Mouse (Mus musculus): ENCODE results near the gene Csf1. TPM values are rescaled to one million over a fixed set of nuclear protein-coding genes. Genes with fewer than 3 reads are reported as not detected.
A peak's percentile ranks its signal among the peaks of the same experiment; 100 is the strongest.

Gene Csf1
- polyA plus RNA-seq (2012; rRNA removed) = 14.1 and 14.5 TPM in 2 replicates

DNA sequence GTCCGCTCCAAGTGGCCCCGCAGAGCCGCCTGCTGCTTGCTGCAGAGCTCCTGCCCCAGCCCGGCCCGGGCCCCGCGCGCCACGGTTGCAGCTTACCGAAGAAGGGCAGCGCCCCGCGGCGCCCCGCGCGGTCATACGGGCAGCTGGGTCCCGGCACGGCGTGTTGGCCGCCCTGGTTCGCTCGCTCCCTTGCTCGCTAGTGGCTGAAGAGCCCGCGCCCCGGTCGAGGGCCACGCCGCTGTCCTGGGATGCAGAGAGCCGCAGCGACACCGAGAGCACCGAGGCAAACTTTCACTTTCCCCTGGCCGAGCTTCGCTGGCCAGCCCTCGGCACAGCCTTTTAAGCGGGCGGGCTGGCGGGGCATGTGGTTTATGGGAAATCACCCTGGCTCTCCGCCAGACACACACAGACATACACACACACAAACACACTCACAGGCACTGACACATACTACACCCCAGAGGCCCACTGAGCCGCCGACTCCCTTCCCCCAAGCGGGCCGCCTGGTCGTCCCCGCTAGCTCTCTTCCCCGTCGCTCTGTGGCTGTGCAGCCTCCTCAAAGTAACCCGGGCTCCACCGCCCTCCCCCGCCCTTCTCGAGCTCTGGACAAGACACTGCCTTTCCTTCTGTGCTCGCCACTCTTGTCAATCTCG is at the start of gene Csf1:
TSS of gene Csf1 (minus strand) at position 541 of the 653 bp plus-strand sequence.
- DNase-seq (ENCODE audit: extremely low spot score in 1 of 2, low spot score in 1 of 2) = peak in 1 of 2 experiments; percentile 61

DNA sequence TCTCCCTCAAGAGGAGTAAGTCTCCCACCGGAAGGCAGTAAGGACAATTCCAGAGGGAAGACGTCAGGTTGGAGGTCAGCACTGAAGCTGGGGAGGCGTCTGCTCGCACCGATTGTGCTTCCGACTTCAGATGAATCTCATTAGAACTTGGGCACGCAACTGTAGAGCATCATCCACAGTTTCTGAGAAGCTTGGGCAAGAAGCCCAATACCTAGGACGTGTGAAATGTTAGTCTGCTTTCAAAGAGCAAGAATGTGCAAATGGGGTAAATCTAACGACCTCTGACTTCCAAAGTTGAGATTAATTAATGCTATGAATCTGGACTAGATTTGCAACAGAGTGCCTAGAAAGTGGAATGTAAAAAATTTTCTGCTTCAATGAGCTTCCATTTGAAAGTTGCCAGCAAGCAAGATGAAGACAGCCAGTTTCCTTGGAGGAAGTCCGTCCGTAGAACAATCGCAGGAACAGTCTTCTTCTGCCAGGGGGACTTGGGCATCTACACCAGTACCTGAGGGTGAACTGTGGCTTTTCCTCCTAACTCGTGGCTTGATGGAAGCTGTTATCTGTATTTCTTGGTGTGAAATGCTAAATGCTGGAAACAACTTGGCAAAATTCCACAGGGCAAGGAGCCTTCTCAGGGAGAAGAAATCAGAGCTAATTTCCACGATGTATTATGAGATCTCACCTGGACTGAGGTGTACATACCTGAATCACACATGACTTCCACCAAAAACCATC is 47.9 kb upstream of the Csf1 start:
- DNase-seq (ENCODE audit: extremely low spot score in 1 of 2, low spot score in 1 of 2) = no peak

DNA sequence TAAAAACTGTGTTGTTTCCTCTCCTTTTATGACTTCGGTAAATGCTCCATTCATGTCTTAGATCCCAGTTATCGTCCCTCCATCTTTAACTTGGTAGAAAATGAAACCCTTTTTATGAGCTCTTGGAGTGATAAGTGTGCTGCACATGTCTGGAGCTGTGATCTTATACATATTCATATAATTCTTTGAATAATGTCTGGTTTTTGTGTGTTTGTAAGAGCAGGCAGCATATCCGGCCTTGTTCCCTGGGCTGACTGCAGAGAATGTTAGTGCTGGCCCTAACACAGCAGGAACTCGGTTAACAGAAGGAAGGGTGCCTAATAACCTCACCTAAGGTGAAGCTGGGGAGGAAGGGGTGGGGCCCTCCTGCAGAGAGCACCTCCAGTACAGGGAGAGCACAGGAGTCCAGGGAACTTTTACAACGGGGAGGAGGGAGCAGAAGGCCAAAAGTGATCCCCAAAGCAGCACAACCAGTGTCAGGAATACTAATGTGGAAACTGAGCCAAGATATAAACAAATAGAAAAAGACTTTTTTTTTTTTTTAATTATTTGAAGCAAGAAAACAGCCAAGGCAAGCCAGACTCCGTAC is 47.2 kb upstream of the Csf1 start:
- DNase-seq (ENCODE audit: extremely low spot score in 1 of 2, low spot score in 1 of 2) = no peak

DNA sequence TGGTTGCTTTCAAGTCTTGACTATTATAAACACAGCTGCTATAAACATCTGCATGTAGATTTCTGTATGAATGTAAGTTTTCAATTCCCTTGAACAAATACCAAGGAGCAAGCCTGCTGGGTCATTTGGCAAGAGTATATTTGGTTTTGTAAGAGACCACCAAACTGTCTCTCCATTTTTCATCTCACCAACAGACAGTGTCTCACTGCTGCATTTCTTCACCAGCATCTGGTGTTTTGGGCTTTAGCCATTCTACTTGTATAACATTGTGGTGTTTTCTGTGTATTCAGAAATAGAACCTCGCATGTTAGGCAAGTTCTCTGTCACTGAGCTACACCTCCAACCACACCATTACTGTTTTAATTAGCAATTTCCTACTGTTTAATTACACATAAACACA is 46.6 kb upstream of the Csf1 start:
- DNase-seq (ENCODE audit: extremely low spot score in 1 of 2, low spot score in 1 of 2) = peak in 1 of 2 experiments; percentile 51

DNA sequence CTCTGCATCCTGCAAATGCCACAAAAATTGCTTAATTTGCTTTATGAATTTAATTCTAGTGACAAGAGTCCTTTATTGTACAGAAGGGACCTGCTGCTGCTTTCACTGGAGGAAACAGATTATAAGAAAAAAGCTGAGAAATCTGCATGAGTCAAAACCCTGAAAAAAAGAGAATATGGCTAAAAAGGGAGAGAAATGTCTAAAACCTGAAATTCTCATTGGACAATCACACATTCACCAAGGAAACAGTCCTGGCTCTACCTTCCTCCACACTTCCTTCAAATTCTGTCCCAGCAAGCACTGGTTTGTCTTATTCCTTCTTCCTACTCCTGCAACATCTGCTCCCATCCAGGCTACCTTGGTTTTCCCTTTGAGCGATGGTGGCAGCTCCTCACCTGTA is 44.5 kb upstream of the Csf1 start:
- no peak for DNase-seq (ENCODE audit: extremely low spot score in 1 of 2, low spot score in 1 of 2)

DNA sequence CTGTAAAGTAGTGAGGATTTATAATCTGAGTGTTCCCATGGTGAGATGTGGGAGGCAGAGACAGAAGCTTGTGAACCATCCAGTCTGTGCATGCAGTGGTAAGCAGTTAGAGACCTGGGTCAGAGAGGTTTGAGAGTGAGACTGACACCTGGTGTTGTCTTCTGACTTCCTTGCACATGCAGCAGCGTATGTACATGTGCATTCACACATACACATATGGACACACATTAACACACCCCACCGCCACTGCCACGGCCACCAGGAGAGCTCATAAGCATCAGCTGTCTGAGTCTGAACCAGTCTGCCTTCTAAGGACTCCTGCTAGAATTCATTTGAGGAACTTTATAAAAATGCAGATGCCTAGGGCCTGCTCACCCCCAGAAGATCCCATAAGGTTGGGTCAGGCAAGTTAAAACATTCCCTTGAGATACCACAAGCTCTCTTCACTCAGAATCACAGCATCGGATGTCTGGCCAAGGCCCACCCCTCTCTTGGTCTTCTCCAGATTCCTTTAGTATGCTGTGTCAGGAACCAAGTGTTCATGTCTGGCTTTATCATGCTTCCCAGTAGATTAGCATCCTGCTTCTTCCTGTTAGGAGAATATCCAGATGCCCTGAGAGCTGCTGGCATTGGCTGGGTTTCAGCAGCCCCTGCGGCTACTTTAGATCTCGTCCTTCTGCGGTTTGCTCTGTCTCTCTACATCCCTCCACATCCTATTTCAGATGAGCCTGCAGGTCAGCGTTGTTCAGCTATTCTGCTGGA is 42.1 kb upstream of the Csf1 start:
- no peak for DNase-seq (ENCODE audit: extremely low spot score in 1 of 2, low spot score in 1 of 2)

DNA sequence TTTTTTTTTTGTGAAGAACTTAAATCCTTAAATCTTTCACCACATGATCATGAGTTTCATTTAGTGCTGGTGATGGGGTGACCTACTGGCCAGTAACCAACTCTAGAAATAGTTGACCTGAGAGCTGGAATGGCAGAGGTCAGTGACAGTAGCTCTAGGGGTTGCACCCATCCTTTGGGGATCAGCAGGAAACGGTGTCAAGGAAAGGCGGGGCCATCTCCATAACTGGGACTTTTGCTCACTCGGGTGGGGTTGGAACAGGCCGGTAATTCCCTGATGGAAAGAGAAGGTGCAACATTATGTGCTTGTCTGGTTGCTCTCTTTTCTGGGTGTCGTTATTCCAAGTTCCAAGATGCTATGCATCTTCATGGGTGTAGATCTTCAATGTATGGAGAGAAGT is 38.7 kb upstream of the Csf1 start:
- no peak for DNase-seq (ENCODE audit: extremely low spot score in 1 of 2, low spot score in 1 of 2)

DNA sequence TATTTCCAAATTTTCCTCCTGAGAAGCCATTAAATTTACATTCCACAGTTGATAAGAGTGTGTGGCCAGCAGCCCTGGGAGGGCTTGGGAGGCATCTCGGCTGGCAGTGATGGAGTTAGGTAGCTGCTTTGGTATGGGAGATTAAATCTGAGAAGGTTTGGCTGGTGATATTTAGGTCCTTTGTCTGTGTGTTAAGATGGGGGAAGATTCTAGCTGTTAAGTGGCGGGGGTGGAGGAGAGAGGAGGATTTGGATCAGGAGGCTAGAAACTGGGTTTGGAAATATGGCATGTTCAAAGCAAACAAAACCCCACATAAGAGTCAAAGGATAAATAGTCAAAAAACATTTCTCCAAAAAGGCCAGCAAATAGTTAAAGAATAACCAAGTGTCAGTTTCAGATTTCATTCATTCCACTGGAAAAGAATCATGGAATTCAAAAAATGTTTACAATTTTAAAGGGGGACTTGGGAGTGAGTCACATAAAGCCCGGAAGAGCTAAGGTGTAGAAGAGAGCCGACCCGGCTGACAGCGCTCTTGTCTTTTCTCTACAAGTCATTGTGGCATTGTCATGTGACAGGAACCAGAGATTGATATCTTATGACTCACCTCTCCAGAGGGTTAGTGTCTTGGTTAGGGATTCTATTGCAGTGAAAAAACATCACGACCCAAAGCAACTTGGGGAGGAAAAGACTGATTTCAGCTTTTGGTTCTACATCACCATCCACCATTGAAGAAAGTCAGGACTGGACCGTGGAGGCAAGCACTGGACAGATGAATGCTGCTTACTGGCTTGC is 36.1 kb upstream of the Csf1 start:
- no peak for DNase-seq (ENCODE audit: extremely low spot score in 1 of 2, low spot score in 1 of 2)

DNA sequence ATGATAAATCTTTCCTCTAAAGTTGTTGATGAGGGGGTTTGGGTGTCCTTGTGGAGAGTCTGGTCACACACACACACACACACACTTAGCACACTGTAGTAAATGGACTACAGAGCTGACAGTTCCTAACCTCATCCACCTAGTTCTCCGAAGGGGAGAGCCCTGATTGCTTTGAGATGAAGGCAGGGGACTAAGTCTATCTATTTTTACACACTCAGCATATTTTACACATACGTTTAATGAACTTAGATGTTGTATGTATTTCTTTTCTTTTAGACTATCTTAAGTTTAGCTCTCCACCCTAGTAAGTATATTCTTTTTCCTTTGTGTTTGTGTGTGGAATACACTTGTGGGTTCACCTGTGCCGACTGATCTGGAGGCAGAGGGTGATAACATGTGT is 34.6 kb upstream of the Csf1 start:
- DNase-seq (ENCODE audit: extremely low spot score in 1 of 2, low spot score in 1 of 2) = no peak

DNA sequence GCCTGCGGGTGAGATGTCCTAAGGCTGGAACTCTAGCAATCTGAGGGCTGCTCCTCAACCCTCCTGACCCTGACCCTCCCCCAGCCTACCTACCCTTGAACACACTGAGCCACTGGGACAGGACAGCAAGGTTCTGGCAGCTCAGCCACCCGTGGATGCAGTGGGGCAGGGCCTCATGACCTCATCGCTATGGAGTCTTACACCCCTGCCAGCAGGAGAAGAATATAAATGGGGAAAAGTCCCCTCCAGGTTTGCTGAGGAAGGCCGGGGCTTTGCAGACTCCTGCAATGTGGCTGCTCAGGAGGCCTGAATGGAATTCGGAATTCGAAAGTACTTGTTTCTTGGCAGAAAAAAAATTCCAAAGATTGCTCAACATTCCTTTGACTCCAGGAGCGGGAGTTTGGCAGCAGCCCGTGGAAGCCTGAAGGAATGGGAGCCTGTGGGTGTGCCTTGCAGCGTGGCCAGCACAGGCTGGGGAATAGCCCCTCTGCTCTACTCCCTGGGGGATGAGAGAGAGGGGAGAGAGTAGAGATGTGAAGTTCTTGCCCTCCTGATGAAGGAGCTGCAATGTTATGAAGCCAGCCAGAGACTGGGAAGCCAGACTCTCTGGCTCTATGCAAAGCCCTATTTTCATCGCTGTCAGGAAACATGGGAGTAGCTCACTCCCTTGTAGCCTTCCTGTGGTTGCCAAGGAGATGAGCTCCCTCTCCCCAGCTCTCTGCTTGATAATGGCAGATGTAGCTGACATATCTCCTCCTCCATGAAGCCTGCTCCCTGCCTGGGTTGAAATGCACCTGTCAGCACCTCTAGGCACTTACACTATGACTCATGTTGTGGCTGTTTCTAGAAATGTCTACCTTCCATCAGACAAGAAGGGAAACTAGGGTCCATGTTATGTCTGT is 33.3 kb upstream of the Csf1 start:
- DNase-seq (ENCODE audit: extremely low spot score in 1 of 2, low spot score in 1 of 2) = peak; percentile 36 to 73

DNA sequence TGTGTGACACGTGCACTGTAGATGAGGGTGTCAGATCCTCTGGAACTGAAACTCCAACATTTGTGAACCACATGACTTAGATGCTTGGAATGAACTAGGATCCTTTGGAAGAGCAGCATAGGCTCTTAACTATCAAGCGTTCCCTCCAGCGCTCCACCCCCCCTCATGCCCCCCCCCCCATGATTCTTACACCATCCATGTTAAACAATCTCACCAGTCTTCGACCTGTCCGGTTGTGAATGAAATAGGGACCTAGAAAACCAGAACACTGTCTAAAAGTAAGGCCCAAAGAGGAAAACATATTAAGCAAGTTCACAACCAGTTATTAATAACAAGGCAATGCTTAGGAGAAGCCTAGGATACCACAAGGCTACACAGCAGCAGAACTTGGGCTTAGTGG is 32.5 kb upstream of the Csf1 start:
- DNase-seq (ENCODE audit: extremely low spot score in 1 of 2, low spot score in 1 of 2) = no peak

DNA sequence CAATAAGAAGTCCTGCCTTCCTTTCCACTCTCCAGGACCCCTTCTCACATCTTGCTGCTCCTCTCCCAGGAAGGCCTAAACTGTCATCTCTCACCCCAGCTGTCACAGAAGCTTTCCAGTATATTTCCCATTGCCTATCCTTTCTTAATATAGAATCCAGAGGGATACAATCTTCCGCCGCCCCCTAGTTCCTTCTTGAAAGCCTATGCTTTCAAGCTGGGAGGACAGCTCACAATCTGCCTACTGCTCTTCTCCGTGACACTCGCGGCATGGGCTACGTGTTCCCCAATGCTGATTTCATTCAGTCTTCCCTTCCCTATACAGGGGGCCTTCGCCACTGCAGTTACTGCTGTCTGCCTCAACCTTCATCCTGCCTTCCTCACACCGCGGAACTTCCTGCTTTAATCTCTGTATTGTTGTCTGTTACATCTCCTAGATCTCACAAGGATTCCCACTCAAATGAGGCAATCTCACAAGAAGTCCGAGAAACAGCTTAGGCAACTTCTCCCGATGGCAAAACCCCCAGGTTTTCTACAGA is 30.6 kb upstream of the Csf1 start:
- DNase-seq (ENCODE audit: extremely low spot score in 1 of 2, low spot score in 1 of 2) = no peak

DNA sequence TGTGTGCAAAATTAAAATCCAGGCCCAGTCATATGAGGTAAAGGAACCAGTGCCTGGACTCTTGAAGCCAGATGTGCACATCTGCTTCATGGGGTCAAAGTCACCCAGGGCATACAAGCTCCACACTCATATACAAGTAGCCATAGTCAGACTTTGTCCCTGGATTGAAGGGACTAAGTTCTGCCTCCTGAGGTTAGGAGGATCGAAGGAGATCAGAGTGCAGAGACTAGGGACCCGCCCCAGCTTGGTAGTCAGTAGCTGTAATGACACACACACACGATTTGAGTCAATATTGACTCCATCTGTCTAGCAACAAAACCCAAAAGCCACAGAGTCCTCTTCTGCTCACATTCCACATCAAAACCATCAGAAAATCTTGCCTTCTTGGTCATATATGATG is 30.0 kb upstream of the Csf1 start:
- DNase-seq (ENCODE audit: extremely low spot score in 1 of 2, low spot score in 1 of 2) = no peak

DNA sequence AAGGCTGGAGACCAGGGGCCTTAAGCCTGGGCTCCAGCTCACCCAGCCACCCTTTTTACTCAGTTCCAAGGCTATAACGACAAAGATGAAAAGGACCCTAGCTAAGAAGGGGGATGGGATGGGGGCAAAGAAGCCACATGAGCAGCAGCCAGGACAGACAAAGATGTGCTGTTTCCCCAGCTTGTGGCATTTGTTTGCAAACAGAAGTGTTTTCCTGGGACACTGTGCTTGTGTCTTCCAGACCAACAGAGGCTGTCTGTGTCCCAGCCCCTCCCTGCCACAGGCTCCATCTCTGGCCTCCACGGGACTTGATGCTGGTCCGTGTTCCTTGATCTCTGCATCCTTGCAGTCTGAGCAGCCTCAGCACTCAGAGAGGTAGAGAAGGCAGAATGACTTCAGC is 28.6 kb upstream of the Csf1 start:
- DNase-seq (ENCODE audit: extremely low spot score in 1 of 2, low spot score in 1 of 2) = no peak

DNA sequence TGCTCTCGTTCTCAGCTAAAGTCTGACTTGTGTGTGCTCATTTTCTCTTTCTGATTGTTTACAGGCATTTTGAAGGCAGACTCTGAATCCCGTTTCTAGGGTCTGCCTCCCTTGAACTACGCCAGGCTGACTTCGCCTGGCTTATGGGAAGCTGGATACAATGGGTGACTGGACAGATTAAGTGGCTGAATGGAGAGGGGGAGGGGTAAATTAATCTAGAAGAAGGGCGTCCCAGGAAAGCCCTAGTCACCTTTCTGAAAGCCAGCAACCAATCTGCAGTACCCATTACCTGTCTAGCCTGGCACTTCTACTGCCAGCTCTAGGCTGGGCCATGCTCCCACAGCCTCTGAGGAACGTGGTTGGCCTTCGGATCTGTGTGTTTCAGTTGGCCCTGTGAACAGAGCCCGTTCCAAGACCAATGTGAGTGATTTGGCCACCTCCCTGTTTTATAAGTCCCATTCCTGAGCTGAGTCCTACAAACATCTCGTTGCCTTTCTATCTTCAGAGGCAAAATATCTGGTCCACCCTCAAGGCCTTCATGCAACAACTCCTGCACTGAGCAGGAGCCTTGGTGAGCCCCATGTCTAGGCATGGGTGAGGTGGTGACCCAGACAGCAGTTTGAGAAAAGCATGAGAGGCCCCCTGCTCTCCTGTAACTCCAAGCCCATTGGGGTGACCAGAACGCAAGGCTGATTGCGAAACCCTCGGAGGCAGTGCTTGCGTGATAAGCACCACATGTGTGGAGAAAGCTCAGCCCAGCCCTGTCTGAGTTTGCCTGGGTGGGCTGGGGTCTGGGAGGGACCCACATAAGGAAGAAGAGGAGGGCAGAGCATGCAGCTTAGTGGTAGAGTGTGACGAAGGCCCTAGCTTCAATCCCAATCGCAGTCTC is 27.6 kb upstream of the Csf1 start:
- DNase-seq (ENCODE audit: extremely low spot score in 1 of 2, low spot score in 1 of 2) = no peak

DNA sequence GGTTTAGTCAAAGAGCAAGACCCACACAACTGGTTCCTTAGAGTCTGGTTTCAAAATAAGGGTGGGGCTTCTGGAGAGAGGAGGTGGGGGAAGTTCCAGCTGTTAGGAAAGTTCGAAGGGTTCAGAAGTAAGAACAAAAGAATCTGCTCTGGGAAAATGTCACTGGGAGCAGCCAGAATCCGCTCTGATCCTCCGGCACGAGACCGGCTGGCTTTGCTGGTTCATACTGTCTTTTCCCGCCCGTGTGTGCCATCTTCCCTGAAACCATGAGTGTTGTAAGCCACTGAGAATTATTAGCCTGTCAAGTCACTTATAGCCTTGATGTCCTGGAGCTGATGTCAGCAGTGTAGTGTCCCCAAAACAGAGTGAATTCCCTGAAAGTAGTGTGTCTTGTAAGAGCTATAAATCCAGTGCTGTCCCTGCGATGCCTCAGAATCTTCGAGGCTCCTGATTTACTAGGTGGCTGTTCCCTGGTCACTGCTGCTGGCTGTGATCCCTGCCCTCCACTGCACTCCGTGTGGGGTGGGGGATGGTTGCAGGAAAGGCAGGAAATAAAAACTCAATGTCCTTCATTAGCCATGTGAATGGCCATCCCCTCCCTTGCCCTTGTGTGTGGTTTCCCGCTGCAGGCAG is 26.8 kb upstream of the Csf1 start:
- DNase-seq (ENCODE audit: extremely low spot score in 1 of 2, low spot score in 1 of 2) = no peak

DNA sequence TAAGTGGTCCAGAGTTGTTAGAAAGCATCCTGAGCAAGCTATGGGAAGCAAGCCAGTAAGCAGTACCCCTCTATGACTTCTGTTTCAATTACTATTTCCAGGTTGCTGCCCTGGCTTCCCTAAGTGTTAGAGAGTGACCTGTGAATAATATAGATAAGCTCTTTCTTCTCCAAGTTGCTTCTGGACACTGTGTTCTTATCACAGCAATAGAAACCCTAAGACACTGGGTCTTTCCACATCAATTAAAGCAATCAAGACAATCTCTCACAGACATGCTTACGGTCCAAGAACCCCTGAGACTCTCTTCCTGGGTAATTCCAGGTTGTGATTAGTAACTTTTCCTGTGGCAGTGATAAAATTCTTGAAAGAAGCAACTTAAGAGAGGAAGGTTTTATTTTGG is 26.1 kb upstream of the Csf1 start:
- no peak for DNase-seq (ENCODE audit: extremely low spot score in 1 of 2, low spot score in 1 of 2)

DNA sequence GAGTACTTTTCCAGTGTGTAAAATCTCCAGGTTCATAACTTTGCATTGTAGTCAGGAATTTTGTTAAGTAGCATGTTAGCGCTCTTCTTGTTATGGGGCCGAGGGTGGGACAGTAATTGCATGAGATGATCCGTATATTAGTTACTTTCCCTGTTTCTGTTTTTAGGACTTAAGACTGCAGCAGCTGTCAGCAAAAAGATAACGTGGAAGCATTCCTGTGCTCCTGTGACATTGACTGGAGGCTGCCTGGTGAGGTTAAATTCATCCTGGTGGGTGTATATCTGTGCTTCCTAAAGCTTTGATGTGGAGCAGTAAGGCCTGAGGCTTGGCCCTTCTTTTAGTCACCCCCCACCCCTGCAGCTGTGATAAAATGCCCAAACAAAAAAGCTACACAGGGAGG is 25.3 kb upstream of the Csf1 start:
- no peak for DNase-seq (ENCODE audit: extremely low spot score in 1 of 2, low spot score in 1 of 2)
